Mouse (Mus musculus) liver, postnatal 0 days (tissue): ENCODE results near the gene Pinlyp.
A peak's percentile ranks its signal among the peaks of the same experiment; 100 is the strongest.

Experiments used
- CTCF ChIP-seq: sonication (generic); IDR thresholded peaks from 2 replicates; pipeline ENCODE4 v1.5.1; 2016; ENCODE audit warnings: antibody characterized with exemption, low read depth
- EP300 ChIP-seq: IDR thresholded peaks from 2 replicates; pipeline ENCODE4 v1.6.1; 2016; ENCODE audit warnings: antibody characterized with exemption, low read depth, mild to moderate bottlenecking

DNA sequence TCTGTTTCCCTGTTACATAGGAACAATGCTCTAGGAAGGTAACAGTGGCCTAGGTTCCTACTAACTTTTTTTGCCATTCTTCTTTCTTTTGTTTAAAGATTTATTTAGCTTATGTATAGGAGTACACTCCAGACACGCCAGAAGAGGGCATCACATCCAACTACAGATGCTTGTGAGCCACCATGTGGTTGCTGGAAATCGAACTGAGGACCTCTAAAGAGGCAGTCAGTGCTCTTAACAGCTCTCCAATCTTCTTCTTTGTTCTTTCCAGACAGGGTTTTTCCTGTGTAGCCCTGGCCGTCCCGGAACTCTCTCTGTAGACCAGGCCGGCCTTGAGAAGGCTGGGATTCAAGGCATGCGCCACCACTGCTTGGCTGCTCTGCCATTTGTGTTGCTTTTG lies 20.9 kb downstream of the Pinlyp start:
- TF ChIP-seq CTCF (peak; percentile 4; the same call in 1 of the 2 replicates), EP300 (no peak)
